Mouse (Mus musculus): ENCODE data around the gene Cd3eap. TPM values are rescaled to one million over a fixed set of nuclear protein-coding genes. Genes with fewer than 3 reads are reported as not detected.

Gene Cd3eap
- polyA plus RNA-seq, 1 experiment from 2014 or later, result 30.2 TPM

DNA sequence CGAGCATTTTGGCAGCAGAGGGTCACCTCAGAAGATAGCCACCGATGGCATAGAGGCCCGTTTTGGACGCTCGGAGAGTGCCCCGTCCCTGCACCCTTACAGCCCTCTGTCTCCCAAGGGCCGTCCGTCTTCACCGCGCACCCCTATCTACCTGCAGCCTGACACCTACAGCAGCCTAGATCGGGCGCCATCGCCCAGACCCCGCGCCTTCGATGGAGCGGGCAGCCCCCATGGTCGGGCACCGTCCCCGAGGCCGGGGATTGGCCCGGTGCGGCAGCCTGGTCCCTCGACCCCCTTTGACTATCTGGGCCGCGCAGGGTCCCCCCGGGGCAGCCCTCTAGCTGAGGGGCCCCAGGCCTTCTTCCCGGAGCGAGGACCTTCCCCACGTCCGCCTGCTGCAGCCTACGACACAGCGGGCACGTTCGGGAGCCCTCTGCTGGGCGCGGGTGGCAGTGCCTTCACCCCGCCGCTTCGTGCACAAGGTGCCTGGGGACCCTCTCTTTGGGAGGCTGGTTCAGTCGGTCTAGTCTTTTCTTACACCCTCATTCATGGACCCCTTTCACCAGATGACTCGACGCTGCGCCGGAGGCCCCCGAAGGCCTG, 10.6 kb upstream of the Cd3eap start:
- Histone ChIP-seq H3K4me2 (peak overlapping the region; percentile 70), H3K27ac (ENCODE audit: low read depth, low read length) (no peak overlapping the region), H3K4me1 (replicated peaks; ENCODE audit: control insufficient read depth, insufficient read depth, low read length) (peaks cover 4% of the 10 kb centered on the region; the same call in 1 of the 2 replicates), H3K36me3 (ENCODE audit: control insufficient read depth, insufficient read depth, low read length) (0 out of 2 replicates have a peak, but pooled peaks cover 2% of the 10 kb centered on the region), H3K9ac (ENCODE audit: low read depth, low read length) (0 out of 2 replicates have a peak overlapping the region, but pooled peaks have one; percentile 34), H3K9me3 (ENCODE audit: control insufficient read depth, low read length) (no peaks in the 10 kb centered on the region), H3K4me3 (ENCODE audit: low read depth, low read length) (peak overlapping the region; percentile 31), H3K27me3 (replicated peaks; ENCODE audit: control insufficient read depth, insufficient read depth, low read length) (peaks cover 14% of the 10 kb centered on the region)
- 12% methylated on average over 46 of the region's 46 CpGs for WGBS
- DNase-seq (ENCODE audit: low spot score), result peak; percentile 66
- ATAC-seq (replicated peaks; ENCODE audit: low FRiP score), result peak; percentile 69

DNA sequence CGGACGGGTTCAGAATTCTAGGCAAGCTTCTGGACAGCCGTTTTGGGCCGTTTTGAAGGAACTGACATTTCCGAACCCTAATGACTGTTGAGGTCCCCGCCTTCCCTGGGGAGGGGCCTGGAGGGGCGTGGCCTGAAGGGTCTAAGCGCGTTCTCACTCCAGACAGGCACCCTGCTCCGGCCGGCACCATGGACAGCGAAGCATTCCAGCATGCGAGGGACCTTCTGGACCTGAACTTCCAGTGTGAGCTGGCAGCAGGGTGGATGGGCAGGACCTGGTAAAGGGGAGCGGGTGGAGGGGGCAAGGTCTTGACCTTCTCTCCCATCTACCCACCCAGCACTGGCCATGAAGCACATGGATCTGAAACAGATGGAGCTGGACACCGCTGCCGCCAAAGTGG, 9.1 kb upstream of the Cd3eap start:
- WGBS, result 18% methylated on average over 16 of the region's 16 CpGs
- no peak for ATAC-seq (replicated peaks; ENCODE audit: low FRiP score)
- 0 out of 2 replicates have a peak, but pooled peaks cover 2% of the 10 kb centered on the region for H3K36me3 ChIP-seq (ENCODE audit: control insufficient read depth, insufficient read depth, low read length)
- H3K9me3 ChIP-seq (ENCODE audit: control insufficient read depth, low read length), result no peaks in the 10 kb centered on the region
- peaks cover 14% of the 10 kb centered on the region for H3K27me3 ChIP-seq (replicated peaks; ENCODE audit: control insufficient read depth, insufficient read depth, low read length)
- H3K9ac ChIP-seq (ENCODE audit: low read depth, low read length), result no peak overlapping the region
- DNase-seq (ENCODE audit: low spot score), result peak; percentile 60
- H3K27ac ChIP-seq (ENCODE audit: low read depth, low read length), result no peak overlapping the region
- H3K4me2 ChIP-seq, result no peak overlapping the region
- peaks cover 7% of the 10 kb centered on the region; the same call in 1 of the 2 replicates for H3K4me1 ChIP-seq (replicated peaks; ENCODE audit: control insufficient read depth, insufficient read depth, low read length)
- H3K4me3 ChIP-seq (ENCODE audit: low read depth, low read length), result no peak overlapping the region

DNA sequence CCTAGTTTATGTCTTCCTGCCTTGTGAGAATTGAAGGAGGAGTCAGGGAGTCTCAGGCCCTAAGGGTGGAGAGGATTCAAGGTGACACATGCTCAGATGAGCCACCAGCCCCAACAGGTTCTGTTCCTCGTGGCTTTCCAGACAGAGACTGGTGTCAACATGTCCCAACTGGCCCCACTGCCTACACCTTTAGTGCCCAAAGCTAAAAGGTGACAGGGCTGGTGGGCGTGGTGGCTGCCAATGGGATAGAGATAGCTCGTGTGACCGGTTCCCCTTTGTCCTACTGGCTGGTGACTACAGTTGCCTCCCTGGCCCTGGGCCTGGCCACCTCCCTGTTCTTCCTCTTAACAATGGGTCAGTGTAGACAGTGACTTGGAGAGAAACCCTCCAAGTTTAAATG, 6.1 kb upstream of the Cd3eap start:
- Histone ChIP-seq H3K27me3 (replicated peaks; ENCODE audit: control insufficient read depth, insufficient read depth, low read length) (peaks cover 18% of the 10 kb centered on the region), H3K4me3 (ENCODE audit: low read depth, low read length) (no peak overlapping the region), H3K9me3 (ENCODE audit: control insufficient read depth, low read length) (no peaks in the 10 kb centered on the region), H3K4me1 (replicated peaks; ENCODE audit: control insufficient read depth, insufficient read depth, low read length) (peaks cover 25% of the 10 kb centered on the region), H3K9ac (ENCODE audit: low read depth, low read length) (no peak overlapping the region), H3K27ac (ENCODE audit: low read depth, low read length) (no peak overlapping the region), H3K36me3 (ENCODE audit: control insufficient read depth, insufficient read depth, low read length) (no peaks in the 10 kb centered on the region), H3K4me2 (no peak overlapping the region)
- WGBS, result 70% methylated on average over 4 of the region's 4 CpGs
- no peak for DNase-seq (ENCODE audit: low spot score)
- ATAC-seq (replicated peaks; ENCODE audit: low FRiP score), result no peak

GRCm38 (mm10) chr7:19363881-19364280, 4.6 kb upstream of the Cd3eap start:
- 2% methylated on average over 18 of the region's 18 CpGs for WGBS
- H3K4me1 ChIP-seq (replicated peaks; ENCODE audit: control insufficient read depth, insufficient read depth, low read length), result peaks cover 22% of the 10 kb centered on the region
- no peaks in the 10 kb centered on the region for H3K9me3 ChIP-seq (ENCODE audit: control insufficient read depth, low read length)
- H3K4me3 ChIP-seq (ENCODE audit: low read depth, low read length), result no peak overlapping the region
- no peaks in the 10 kb centered on the region for H3K36me3 ChIP-seq (ENCODE audit: control insufficient read depth, insufficient read depth, low read length)
- H3K4me2 ChIP-seq, result peak overlapping the region; percentile 33
- H3K9ac ChIP-seq (ENCODE audit: low read depth, low read length), result no peak overlapping the region
- peaks cover 8% of the 10 kb centered on the region for H3K27me3 ChIP-seq (replicated peaks; ENCODE audit: control insufficient read depth, insufficient read depth, low read length)
- no peak overlapping the region for H3K27ac ChIP-seq (ENCODE audit: low read depth, low read length)
- ATAC-seq (replicated peaks; ENCODE audit: low FRiP score) (no peak), DNase-seq (ENCODE audit: low spot score) (no peak)

GRCm38 (mm10) chr7:19362276-19362675, 3.0 kb upstream of the Cd3eap start:
- ATAC-seq (replicated peaks; ENCODE audit: low FRiP score) (no peak), DNase-seq (ENCODE audit: low spot score) (no peak)
- Histone ChIP-seq H3K9me3 (ENCODE audit: control insufficient read depth, low read length) (no peaks in the 10 kb centered on the region), H3K36me3 (ENCODE audit: control insufficient read depth, insufficient read depth, low read length) (peaks cover 8% of the 10 kb centered on the region), H3K4me1 (replicated peaks; ENCODE audit: control insufficient read depth, insufficient read depth, low read length) (peaks cover 33% of the 10 kb centered on the region), H3K27me3 (replicated peaks; ENCODE audit: control insufficient read depth, insufficient read depth, low read length) (peaks cover 4% of the 10 kb centered on the region; the same call in 1 of the 2 replicates), H3K9ac (ENCODE audit: low read depth, low read length) (no peak overlapping the region), H3K4me2 (peak overlapping the region; percentile 100), H3K27ac (ENCODE audit: low read depth, low read length) (no peak overlapping the region), H3K4me3 (ENCODE audit: low read depth, low read length) (no peak overlapping the region; the same call in 1 of the 2 replicates)
- 47% methylated on average over 4 of the region's 4 CpGs for WGBS

DNA sequence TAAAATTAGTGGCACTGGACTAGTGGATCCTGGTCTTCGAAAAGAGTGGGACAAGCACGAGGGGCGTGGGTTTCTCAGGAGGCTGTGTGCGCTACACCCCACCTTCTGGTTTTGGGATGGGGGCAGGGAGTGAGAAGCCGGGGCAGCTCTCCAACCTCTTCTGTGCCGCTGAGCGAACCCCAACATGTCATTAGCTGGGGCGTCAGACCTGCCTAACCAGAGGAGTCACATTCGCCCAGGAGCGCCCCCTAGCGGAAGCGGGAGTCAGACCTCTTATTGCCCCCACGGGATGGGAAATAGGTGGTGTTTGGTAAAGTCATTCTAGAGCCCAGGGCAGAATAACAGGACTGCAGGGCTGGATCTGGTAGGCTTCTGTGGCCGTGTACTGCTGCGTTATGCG, 2.4 kb upstream of the Cd3eap start:
- Histone ChIP-seq H3K36me3 (ENCODE audit: control insufficient read depth, insufficient read depth, low read length) (peaks cover 13% of the 10 kb centered on the region), H3K9ac (ENCODE audit: low read depth, low read length) (peak overlapping the region; percentile 56), H3K4me3 (ENCODE audit: low read depth, low read length) (peak overlapping the region; percentile 66), H3K27ac (ENCODE audit: low read depth, low read length) (no peak overlapping the region), H3K4me2 (peak overlapping the region; percentile 100), H3K9me3 (ENCODE audit: control insufficient read depth, low read length) (no peaks in the 10 kb centered on the region), H3K27me3 (replicated peaks; ENCODE audit: control insufficient read depth, insufficient read depth, low read length) (peaks cover 4% of the 10 kb centered on the region; the same call in 1 of the 2 replicates), H3K4me1 (replicated peaks; ENCODE audit: control insufficient read depth, insufficient read depth, low read length) (peaks cover 33% of the 10 kb centered on the region)
- DNase-seq (ENCODE audit: low spot score), result peak; percentile 78
- 10% methylated on average over 16 of the region's 16 CpGs for WGBS
- ATAC-seq (replicated peaks; ENCODE audit: low FRiP score), result 0 out of 2 replicates have a peak, but pooled peaks have one; percentile 9

DNA sequence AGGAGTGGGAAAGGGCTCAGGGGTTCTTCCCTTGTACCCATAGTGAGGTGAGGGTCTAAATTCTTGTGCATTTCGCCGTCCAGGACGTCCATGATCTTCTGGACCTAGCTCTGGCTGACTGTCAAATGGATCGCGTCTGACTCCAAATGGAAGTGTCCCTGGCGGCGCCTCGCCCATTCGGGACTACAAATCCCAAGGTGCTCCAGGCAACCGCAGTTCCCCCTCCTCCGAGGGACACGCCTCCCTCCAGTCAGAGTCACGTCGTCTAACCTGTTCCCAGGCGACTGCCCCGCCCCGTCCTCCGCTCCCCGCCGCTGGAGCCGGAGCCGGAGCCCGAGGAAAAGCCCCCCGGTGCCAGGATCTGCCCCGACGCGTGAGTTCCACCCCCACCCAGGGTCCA, 1.7 kb upstream of the Cd3eap start:
- H3K27ac ChIP-seq (ENCODE audit: low read depth, low read length), result peak overlapping the region; percentile 54; the same call in 1 of the 2 replicates
- H3K27me3 ChIP-seq (replicated peaks; ENCODE audit: control insufficient read depth, insufficient read depth, low read length), result peaks cover 4% of the 10 kb centered on the region; the same call in 1 of the 2 replicates
- H3K9ac ChIP-seq (ENCODE audit: low read depth, low read length), result peak overlapping the region; percentile 73
- DNase-seq (ENCODE audit: low spot score) (peak; percentile 88), ATAC-seq (replicated peaks; ENCODE audit: low FRiP score) (peak; percentile 74)
- peaks cover 33% of the 10 kb centered on the region for H3K4me1 ChIP-seq (replicated peaks; ENCODE audit: control insufficient read depth, insufficient read depth, low read length)
- under 1% methylated on average over 27 of the region's 27 CpGs for WGBS
- peak overlapping the region; percentile 66 for H3K4me3 ChIP-seq (ENCODE audit: low read depth, low read length)
- H3K36me3 ChIP-seq (ENCODE audit: control insufficient read depth, insufficient read depth, low read length), result peaks cover 19% of the 10 kb centered on the region
- peak overlapping the region; percentile 100 for H3K4me2 ChIP-seq
- no peaks in the 10 kb centered on the region for H3K9me3 ChIP-seq (ENCODE audit: control insufficient read depth, low read length)

- Histone ChIP-seq H3K36me3 (ENCODE audit: control insufficient read depth, insufficient read depth, low read length) (peaks cover 20% of the 10 kb centered on the region), H3K27me3 (replicated peaks; ENCODE audit: control insufficient read depth, insufficient read depth, low read length) (peaks cover 4% of the 10 kb centered on the region; the same call in 1 of the 2 replicates), H3K9ac (ENCODE audit: low read depth, low read length) (peak overlapping the region; percentile 73), H3K27ac (ENCODE audit: low read depth, low read length) (peak overlapping the region; percentile 59; the same call in 1 of the 2 replicates), H3K4me3 (ENCODE audit: low read depth, low read length) (peak overlapping the region; percentile 66), H3K4me2 (peak overlapping the region; percentile 100), H3K9me3 (ENCODE audit: control insufficient read depth, low read length) (no peaks in the 10 kb centered on the region), H3K4me1 (replicated peaks; ENCODE audit: control insufficient read depth, insufficient read depth, low read length) (peaks cover 33% of the 10 kb centered on the region)
- DNase-seq (ENCODE audit: low spot score) (peak; percentile 82), ATAC-seq (replicated peaks; ENCODE audit: low FRiP score) (peak; percentile 74)
- under 1% methylated on average over 45 of the region's 45 CpGs for WGBS
Observed at GRCm38 (mm10) chr7:19359892-19360641, 784 bp upstream of the Cd3eap start.

Data from liver, embryonic 11.5 days (tissue).